Mouse (Mus musculus): ENCODE measurements around the gene Lonp1. TPM values are rescaled to one million over a fixed set of nuclear protein-coding genes. Genes with fewer than 3 reads are reported as not detected.

The Lonp1 gene
- total RNA-seq, 1 experiment, result 169 TPM

- H3K9ac ChIP-seq (ENCODE audit: insufficient read depth, low read depth, low read length, poor library complexity, severe bottlenecking), result peak within 1 kb of the TSS; percentile 99
- H3K4me3 ChIP-seq (ENCODE audit: insufficient read depth in 1 of 2, low read depth in 1 of 2, low read length in 2 of 2, poor library complexity in 1 of 2, severe bottlenecking in 1 of 2), result peak within 1 kb of the TSS; percentile 92 to 96
- TF ChIP-seq ZC3H11A (IDR thresholded peaks at IDR 0.05; ENCODE audit: borderline replicate concordance, low read depth, low read length) (no peak), HCFC1 (IDR thresholded peaks at IDR 0.05; ENCODE audit: borderline replicate concordance, insufficient read depth, low read length) (peak; percentile 72)
- in situ Hi-C loops (cut with MboI; ENCODE audit: low sequenced_read_pairs in 2 of 2, unreplicated experiment in 2 of 2), result no loop called here
- H3K27ac ChIP-seq (ENCODE audit: insufficient read depth, low read depth, low read length, poor library complexity, severe bottlenecking), result peak within 1 kb of the TSS; percentile 92
- peak; percentile 91 for DNase-seq (ENCODE audit: low read depth, low spot score)
- H3K36me3 ChIP-seq (ENCODE audit: control insufficient read depth, insufficient read depth, low read length, poor library complexity, severe bottlenecking), result peaks cover 50% of the 10 kb centered on the region
- peaks cover 2 to 9% of the 10 kb centered on the region in 2 experiments; a peak in 3 of 4 replicates for H3K4me1 ChIP-seq (ENCODE audit: control insufficient read depth in 2 of 2, insufficient read depth in 2 of 2, low read length in 2 of 2, poor library complexity in 1 of 2)
- H3K9me3 ChIP-seq (ENCODE audit: control insufficient read depth, insufficient read depth, low read depth, low read length), result no peaks in the 10 kb centered on the region
Measured at GRCm38 (mm10) chr17:56584257-56585130, 42.2 kb downstream of the Lonp1 start, which contains the start of the genes Safb2 and Safb. Gene Safb2, minus strand, starts transcription at chr17:56584585. Gene Safb, plus strand, starts transcription at chr17:56584825.

GRCm38 (mm10) chr17:56583611-56584256 is 43.0 kb downstream of the Lonp1 start:
- Histone ChIP-seq H3K4me1 (ENCODE audit: control insufficient read depth in 2 of 2, insufficient read depth in 2 of 2, low read length in 2 of 2, poor library complexity in 1 of 2) (peaks cover 2 to 9% of the 10 kb centered on the region in 2 experiments; a peak in 3 of 4 replicates), H3K9me3 (ENCODE audit: control insufficient read depth, insufficient read depth, low read depth, low read length) (no peaks in the 10 kb centered on the region), H3K27ac (ENCODE audit: insufficient read depth, low read depth, low read length, poor library complexity, severe bottlenecking) (peak overlapping the region; percentile 91), H3K4me3 (ENCODE audit: insufficient read depth in 1 of 2, low read depth in 1 of 2, low read length in 2 of 2, poor library complexity in 1 of 2, severe bottlenecking in 1 of 2) (peak overlapping the region; percentile 92 to 96), H3K9ac (ENCODE audit: insufficient read depth, low read depth, low read length, poor library complexity, severe bottlenecking) (peak overlapping the region; percentile 99), H3K36me3 (ENCODE audit: control insufficient read depth, insufficient read depth, low read length, poor library complexity, severe bottlenecking) (peaks cover 48% of the 10 kb centered on the region)
- in situ Hi-C loops (cut with MboI; ENCODE audit: low sequenced_read_pairs in 2 of 2, unreplicated experiment in 2 of 2), result no loop called here
- TF ChIP-seq ZNF384 (IDR thresholded peaks at IDR 0.05; ENCODE audit: low read depth, low read length), result no peak
- no peak for TF ChIP-seq ZC3H11A (IDR thresholded peaks at IDR 0.05; ENCODE audit: borderline replicate concordance, low read depth, low read length)
- no peak for TF ChIP-seq CHD2 (IDR thresholded peaks at IDR 0.05; ENCODE audit: low read depth, low read length)
- no peak for TF ChIP-seq HCFC1 (IDR thresholded peaks at IDR 0.05; ENCODE audit: borderline replicate concordance, insufficient read depth, low read length)
- TF ChIP-seq MAFK (IDR thresholded peaks at IDR 0.05; ENCODE audit: insufficient read depth, low read depth, low read length), result no peak
- DNase-seq (ENCODE audit: low read depth, low spot score), result no peak

GRCm38 (mm10) chr17:56583071-56583470 is 43.6 kb downstream of the Lonp1 start:
- Histone ChIP-seq H3K9ac (ENCODE audit: insufficient read depth, low read depth, low read length, poor library complexity, severe bottlenecking) (peak overlapping the region; percentile 99; the same call in 1 of the 2 replicates), H3K4me3 (ENCODE audit: insufficient read depth in 1 of 2, low read depth in 1 of 2, low read length in 2 of 2, poor library complexity in 1 of 2, severe bottlenecking in 1 of 2) (peak overlapping the region; percentile 92 to 96), H3K9me3 (ENCODE audit: control insufficient read depth, insufficient read depth, low read depth, low read length) (no peaks in the 10 kb centered on the region), H3K27ac (ENCODE audit: insufficient read depth, low read depth, low read length, poor library complexity, severe bottlenecking) (no peak overlapping the region), H3K36me3 (ENCODE audit: control insufficient read depth, insufficient read depth, low read length, poor library complexity, severe bottlenecking) (peaks cover 49% of the 10 kb centered on the region), H3K4me1 (ENCODE audit: control insufficient read depth in 2 of 2, insufficient read depth in 2 of 2, low read length in 2 of 2, poor library complexity in 1 of 2) (peaks cover 2 to 9% of the 10 kb centered on the region in 2 experiments; a peak in 3 of 4 replicates)
- DNase-seq (ENCODE audit: low read depth, low spot score), result no peak
- TF ChIP-seq ZC3H11A (IDR thresholded peaks at IDR 0.05; ENCODE audit: borderline replicate concordance, low read depth, low read length) (no peak), MAFK (IDR thresholded peaks at IDR 0.05; ENCODE audit: insufficient read depth, low read depth, low read length) (no peak), HCFC1 (IDR thresholded peaks at IDR 0.05; ENCODE audit: borderline replicate concordance, insufficient read depth, low read length) (no peak), ZNF384 (IDR thresholded peaks at IDR 0.05; ENCODE audit: low read depth, low read length) (no peak), CHD2 (IDR thresholded peaks at IDR 0.05; ENCODE audit: low read depth, low read length) (no peak)
- in situ Hi-C loops (cut with MboI; ENCODE audit: low sequenced_read_pairs in 2 of 2, unreplicated experiment in 2 of 2), result no loop called here

GRCm38 (mm10) chr17:56572939-56573338 is 53.7 kb downstream of the Lonp1 start:
- in situ Hi-C loops (cut with MboI; ENCODE audit: low sequenced_read_pairs in 2 of 2, unreplicated experiment in 2 of 2), result no loop called here
- Histone ChIP-seq H3K9me3 (ENCODE audit: control insufficient read depth, insufficient read depth, low read depth, low read length) (no peaks in the 10 kb centered on the region), H3K27ac (ENCODE audit: insufficient read depth, low read depth, low read length, poor library complexity, severe bottlenecking) (no peak overlapping the region), H3K4me1 (ENCODE audit: control insufficient read depth in 2 of 2, insufficient read depth in 2 of 2, low read length in 2 of 2, poor library complexity in 1 of 2) (no peaks in the 10 kb centered on the region), H3K36me3 (ENCODE audit: control insufficient read depth, insufficient read depth, low read length, poor library complexity, severe bottlenecking) (peaks cover 85% of the 10 kb centered on the region), H3K9ac (ENCODE audit: insufficient read depth, low read depth, low read length, poor library complexity, severe bottlenecking) (no peak overlapping the region), H3K4me3 (ENCODE audit: insufficient read depth in 1 of 2, low read depth in 1 of 2, low read length in 2 of 2, poor library complexity in 1 of 2, severe bottlenecking in 1 of 2) (no peak overlapping the region)
- no peak for DNase-seq (ENCODE audit: low read depth, low spot score)
- TF ChIP-seq HCFC1 (IDR thresholded peaks at IDR 0.05; ENCODE audit: borderline replicate concordance, insufficient read depth, low read length) (no peak), ZC3H11A (IDR thresholded peaks at IDR 0.05; ENCODE audit: borderline replicate concordance, low read depth, low read length) (no peak), MAFK (IDR thresholded peaks at IDR 0.05; ENCODE audit: insufficient read depth, low read depth, low read length) (no peak), CHD2 (IDR thresholded peaks at IDR 0.05; ENCODE audit: low read depth, low read length) (no peak), ZNF384 (IDR thresholded peaks at IDR 0.05; ENCODE audit: low read depth, low read length) (no peak)
